Mouse (Mus musculus) right cerebral cortex, postnatal 4 days (tissue): Measurements from ENCODE around the gene Prdx5.

ENCODE experiments used
- DNase-seq: peaks from one replicate; pipeline ENCODE4 v3.0.0-alpha.2; 2022

Gene Prdx5

GRCm38 (mm10) chr19:6936299-6936698 is 26.4 kb upstream of the Prdx5 start:
- DNase-seq = no peak

GRCm38 (mm10) chr19:6934195-6934977 is 24.5 kb upstream of the Prdx5 start, which contains the start of gene Kcnk4:
Gene Kcnk4 (minus strand): TSS chr19:6934515.
- DNase-seq = no peak

- peak; percentile 65 for DNase-seq
Observed at GRCm38 (mm10) chr19:6933436-6934194, 23.7 kb upstream of the Prdx5 start.

- no peak for DNase-seq
Observed at GRCm38 (mm10) chr19:6933102-6933435, 23.2 kb upstream of the Prdx5 start.

GRCm38 (mm10) chr19:6932018-6932417 is 22.1 kb upstream of the Prdx5 start:
- no peak for DNase-seq

- DNase-seq = no peak
Observed at GRCm38 (mm10) chr19:6931002-6931401, 21.1 kb upstream of the Prdx5 start.

GRCm38 (mm10) chr19:6928080-6928479 is 18.2 kb upstream of the Prdx5 start:
- DNase-seq = no peak

GRCm38 (mm10) chr19:6926559-6927255 is 16.8 kb upstream of the Prdx5 start:
- no peak for DNase-seq

- DNase-seq = no peak
Observed at GRCm38 (mm10) chr19:6925611-6926329, 15.9 kb upstream of the Prdx5 start.

GRCm38 (mm10) chr19:6925307-6925573 is 15.3 kb upstream of the Prdx5 start, which contains the start of gene Catsperz:
Gene Catsperz (minus strand): TSS chr19:6925380.
- DNase-seq = no peak

GRCm38 (mm10) chr19:6924461-6925306 is 14.8 kb upstream of the Prdx5 start:
- DNase-seq = peak; percentile 94

GRCm38 (mm10) chr19:6922901-6923735 is 13.2 kb upstream of the Prdx5 start:
- no peak for DNase-seq

GRCm38 (mm10) chr19:6921647-6922567 is 12.0 kb upstream of the Prdx5 start, which contains the start of gene Esrra:
Gene Esrra (minus strand): TSS chr19:6921813.
- DNase-seq = peak; percentile 99

- DNase-seq = peak; percentile 53
Observed at GRCm38 (mm10) chr19:6920741-6921636, 11.1 kb upstream of the Prdx5 start.

- DNase-seq = no peak
Observed at GRCm38 (mm10) chr19:6919876-6920740, 10.2 kb upstream of the Prdx5 start.

GRCm38 (mm10) chr19:6919431-6919830 is 9.5 kb upstream of the Prdx5 start:
- no peak for DNase-seq

- DNase-seq = no peak
Observed at GRCm38 (mm10) chr19:6918321-6918720, 8.4 kb upstream of the Prdx5 start.

- no peak for DNase-seq
Observed at GRCm38 (mm10) chr19:6916496-6916895, 6.6 kb upstream of the Prdx5 start.
